Comparison of ENCODE assay signal across 11 mouse cellular contexts in the genomic region with DNA sequence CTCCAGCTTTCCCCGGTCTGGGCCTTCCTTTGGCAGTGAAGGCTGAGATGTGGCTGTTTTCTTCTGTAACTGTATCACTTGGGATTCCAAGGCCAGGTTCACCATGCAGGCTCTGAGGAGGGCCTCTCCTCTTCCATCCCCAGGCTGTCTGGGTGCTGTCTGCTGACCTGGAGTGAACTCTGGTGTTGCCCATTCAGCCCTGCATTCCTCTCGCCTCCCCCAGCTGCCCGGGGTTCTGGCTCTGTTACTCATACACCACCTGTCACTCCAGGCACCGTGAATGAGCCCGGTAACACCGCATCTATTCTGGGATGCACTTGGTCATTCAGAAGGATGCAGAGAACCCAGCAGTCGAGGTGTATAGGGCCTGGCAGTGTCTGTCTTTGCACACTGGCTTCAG. TPM values are rescaled to one million over a fixed set of nuclear protein-coding genes. Genes with fewer than 3 reads are reported as not detected.
DNase-seq lines count a peak whose midpoint lies in the region; ATAC-seq and TF ChIP-seq lines count a peak whose summit lies in the region.
"Had no signal": no experiment of that assay in that cellular context is flagged by ENCODE, and none has a peak within 500 bp of the region (broad histone marks: within the 10 kb centered on the region; RNA-seq: fewer than 3 reads in every experiment).

No protein-coding gene starts in this region.

- no peak for DNase-seq in hindbrain, embryonic 10.5 days (ENCODE audit: low spot score)
- DNase-seq in hindbrain, postnatal 0 days (ENCODE audit: low spot score): no peak
- DNase-seq in cerebellum, adult 8-10 months: peak; percentile 57
- DNase-seq in retina, embryonic 14.5 days (ENCODE audit: low spot score): no peak
- DNase-seq in liver: no peak
- DNase-seq: adrenal gland, postnatal 25 days; lung, postnatal 4 days; thymus, postnatal 4 days had no signal

- H3K79me2 ChIP-seq in myocyte (ENCODE audit: control insufficient read depth, insufficient read depth): peaks cover 96% of the 10 kb centered on the region

- 50% methylated on average over 7 of the region's 7 CpGs for WGBS in hindbrain, embryonic 10.5 days
- 33% methylated on average over 7 of the region's 7 CpGs for WGBS in hindbrain, postnatal 0 days
- WGBS in heart, embryonic 14.5 days: 25% methylated on average over 7 of the region's 7 CpGs

- H3K27me3 ChIP-seq in hindbrain, embryonic 10.5 days (ENCODE audit: insufficient read depth, poor library complexity, severe bottlenecking): no peaks in the 10 kb centered on the region
- H3K27me3 ChIP-seq in hindbrain, postnatal 0 days (ENCODE audit: insufficient read depth, low read length): no peaks in the 10 kb centered on the region
- H3K27me3 ChIP-seq in heart, embryonic 14.5 days (ENCODE audit: control insufficient read depth, insufficient read depth, low read length): no peaks in the 10 kb centered on the region
- no peaks in the 10 kb centered on the region for H3K27me3 ChIP-seq in myocyte (ENCODE audit: control insufficient read depth, insufficient read depth, insufficient read length)

- H3K9ac ChIP-seq in hindbrain, postnatal 0 days (replicated peaks; ENCODE audit: low read length): no peak overlapping the region
- H3K9ac ChIP-seq in heart, embryonic 14.5 days (ENCODE audit: low read length): no peak overlapping the region

- H3K4me1 ChIP-seq in hindbrain, embryonic 10.5 days (replicated peaks): peaks cover 64% of the 10 kb centered on the region
- H3K4me1 ChIP-seq in hindbrain, postnatal 0 days (ENCODE audit: insufficient read depth, low read length): peaks cover 7% of the 10 kb centered on the region; the same call in 1 of the 2 replicates
- H3K4me1 ChIP-seq in heart, embryonic 14.5 days (ENCODE audit: control insufficient read depth in 2 of 2, insufficient read depth in 2 of 2, low read length in 2 of 2): peaks cover 51 to 79% of the 10 kb centered on the region in 2 experiments

- ATAC-seq in hindbrain, postnatal 0 days: no peak
- peak; percentile 48; the same call in 1 of the 2 replicates for ATAC-seq in heart, embryonic 14.5 days (ENCODE audit: insufficient number of reproducible peaks, insufficient read depth, low FRiP score, low read depth)
- ATAC-seq: intestine, embryonic 16.5 days had no signal

- no peaks in the 10 kb centered on the region for H3K9me3 ChIP-seq in hindbrain, embryonic 10.5 days
- H3K9me3 ChIP-seq in hindbrain, postnatal 0 days (ENCODE audit: low read length): no peaks in the 10 kb centered on the region
- H3K9me3 ChIP-seq in heart, embryonic 14.5 days (ENCODE audit: control insufficient read depth, low read length): no peaks in the 10 kb centered on the region

- H3K27ac ChIP-seq in hindbrain, embryonic 10.5 days: peak overlapping the region; percentile 31; the same call in 1 of the 2 replicates
- H3K27ac ChIP-seq in hindbrain, postnatal 0 days: no peak overlapping the region
- H3K27ac ChIP-seq in heart, embryonic 14.5 days (replicated peaks in 1 of 2; ENCODE audit: control insufficient read depth in 1 of 2, insufficient read depth in 1 of 2, low read depth in 2 of 2, low read length in 2 of 2): peak overlapping the region; percentile 57 to 58

- TF ChIP-seq CTCF in hindbrain, postnatal 0 days (IDR thresholded peaks at IDR 0.05; ENCODE audit: low read depth): no peak

- H3K4me2 ChIP-seq in hindbrain, postnatal 0 days (ENCODE audit: low read depth, low read length): no peak overlapping the region
- H3K4me2 ChIP-seq in heart, embryonic 14.5 days (ENCODE audit: low read length): no peak overlapping the region
- peak overlapping the region; percentile 68 for H3K4me2 ChIP-seq in myocyte (ENCODE audit: low read depth)

- TF ChIP-seq POLR2A in myocyte (IDR thresholded peaks at IDR 0.05; ENCODE audit: insufficient read length, low read depth): peak; percentile 14

- no peak overlapping the region for H3ac ChIP-seq in myocyte (ENCODE audit: control insufficient read depth, insufficient read length)

- H3K4me3 ChIP-seq in hindbrain, embryonic 10.5 days: no peak overlapping the region
- no peak overlapping the region for H3K4me3 ChIP-seq in hindbrain, postnatal 0 days (ENCODE audit: low read length)
- no peak overlapping the region for H3K4me3 ChIP-seq in heart, embryonic 14.5 days (ENCODE audit: control insufficient read depth in 1 of 2, insufficient read depth in 1 of 2, low read depth in 1 of 2, low read length in 2 of 2)
- no peak overlapping the region for H3K4me3 ChIP-seq in myocyte

- H3K36me3 ChIP-seq in hindbrain, embryonic 10.5 days: peaks cover 27% of the 10 kb centered on the region
- H3K36me3 ChIP-seq in hindbrain, postnatal 0 days (ENCODE audit: insufficient read depth, low read length): no peaks in the 10 kb centered on the region
- 0 out of 2 replicates have a peak, but pooled peaks cover 4% of the 10 kb centered on the region for H3K36me3 ChIP-seq in heart, embryonic 14.5 days (ENCODE audit: control insufficient read depth, insufficient read depth, low read length)
- no peaks in the 10 kb centered on the region for H3K36me3 ChIP-seq in myocyte (ENCODE audit: control insufficient read depth, insufficient read depth)

TF ChIP-seq in myocyte, 11 proteins besides CTCF, POLR2A, EP300 and RAD21:
- TF ChIP-seq MAX (IDR thresholded peaks at IDR 0.05; ENCODE audit: low read depth): no peak
- peak; percentile 82 to 100 (median 97) for TF ChIP-seq MYOD1 (IDR thresholded peaks at IDR 0.05; ENCODE audit: control insufficient read depth in 1 of 3, insufficient read length in 2 of 3, low read depth in 2 of 3)
- peak; percentile 90 for TF ChIP-seq TCF12 (IDR thresholded peaks at IDR 0.05; ENCODE audit: insufficient read depth, poor library complexity, severe bottlenecking)
- TF ChIP-seq USF1 (IDR thresholded peaks at IDR 0.05; ENCODE audit: low read depth): no peak
- peak; percentile 83 for TF ChIP-seq TCF3 (IDR thresholded peaks at IDR 0.05; ENCODE audit: insufficient read length, low read depth)
- TF ChIP-seq POLR2AphosphoS2 (IDR thresholded peaks at IDR 0.05; ENCODE audit: insufficient read length, low read depth): no peak
- no peak for TF ChIP-seq CEBPB (IDR thresholded peaks at IDR 0.05; ENCODE audit: insufficient read depth, poor library complexity, severe bottlenecking)
- no peak for TF ChIP-seq E2F4 (IDR thresholded peaks at IDR 0.05; ENCODE audit: insufficient read depth)
- no peak for TF ChIP-seq SRF (IDR thresholded peaks at IDR 0.05; ENCODE audit: control insufficient read depth, insufficient read length, low read depth)
- peak; percentile 94 to 99 (median 94) for TF ChIP-seq MYOG (IDR thresholded peaks at IDR 0.05; ENCODE audit: control insufficient read depth in 1 of 3, insufficient read depth in 1 of 3, insufficient read length in 2 of 3, low read depth in 2 of 3)
- TF ChIP-seq REST (IDR thresholded peaks at IDR 0.05; ENCODE audit: insufficient read depth, insufficient read length): no peak
TF ChIP-seq in myocyte: peak in this region for 4.

RNA-seq across cellular contexts. Expression of a gene that starts 38.4 kb away (rescaled TPM):
- 86.1 and 126 TPM in 2 replicates for polyA plus RNA-seq in hindbrain, embryonic 10.5 days (2016; fragmentation: Nextera tagmentation; extraction: Ambion mirVana)
- 38.4 and 41.7 TPM in 2 replicates for total RNA-seq in hindbrain, postnatal 0 days (2014; rRNA removed)
- 32.5 and 38.4 TPM in 2 replicates for polyA plus RNA-seq in hindbrain, postnatal 0 days (2015; fragmentation: Nextera tagmentation; extraction: Ambion mirVana)
- polyA plus RNA-seq in heart, embryonic 14.5 days (2014; fragmentation: Nextera tagmentation; extraction: Ambion mirVana): 2,013 and 2,167 TPM in 2 replicates
- 442 TPM for polyA plus RNA-seq in myocyte (2012; fragmentation: generic; extraction: Trizol)
